8 mouse cellular contexts compared by ENCODE assay signal in genomic region chr9:20545151-20545550, GRCm38 (mm10). TPM values are rescaled to one million over a fixed set of nuclear protein-coding genes. Genes with fewer than 3 reads are reported as not detected.
DNase-seq lines count a peak whose midpoint lies in the region; ATAC-seq lines count a peak whose summit lies in the region.

No protein-coding gene starts in this region.

- H3K9ac ChIP-seq in heart, embryonic 16.5 days (ENCODE audit: low read length): peak overlapping the region; percentile 65

- DNase-seq in left cerebral cortex, postnatal 25 days (ENCODE audit: low spot score in 2 of 2): peak; percentile 4 to 35
- DNase-seq in left cerebral cortex, adult 8-10 months (ENCODE audit: low spot score in 2 of 2): no peak
- DNase-seq in embryo, embryonic 10.5 days (ENCODE audit: low spot score): peak; percentile 64
- peak; percentile 38 to 42 for DNase-seq in kidney, postnatal 25 days
- peak; percentile 27 for DNase-seq in mesoderm, embryonic 11.5 days (ENCODE audit: low read depth, low spot score)
- no peak for DNase-seq in spleen, postnatal 14 days (ENCODE audit: low spot score in 2 of 2)
- DNase-seq in spleen, postnatal 4 days (ENCODE audit: low spot score in 2 of 2): no peak

- peak overlapping the region; percentile 92 for H3K4me2 ChIP-seq in heart, embryonic 16.5 days (ENCODE audit: low read depth, low read length)

- peak overlapping the region; percentile 91 for H3K27ac ChIP-seq in heart, embryonic 16.5 days (ENCODE audit: low read length)

- H3K9me3 ChIP-seq in heart, embryonic 16.5 days (replicated peaks; ENCODE audit: control insufficient read depth, low read length): no peaks in the 10 kb centered on the region

- H3K4me1 ChIP-seq in heart, embryonic 16.5 days (ENCODE audit: control insufficient read depth, insufficient read depth, low read length): peaks cover 6% of the 10 kb centered on the region; the same call in 1 of the 2 replicates

- H3K36me3 ChIP-seq in heart, embryonic 16.5 days (ENCODE audit: control insufficient read depth, insufficient read depth): no peaks in the 10 kb centered on the region

- no peaks in the 10 kb centered on the region; the same call in 1 of the 2 replicates for H3K27me3 ChIP-seq in heart, embryonic 16.5 days (ENCODE audit: control insufficient read depth, insufficient read depth, low read length)

- ATAC-seq in heart, embryonic 16.5 days (replicated peaks; ENCODE audit: extremely low read depth, insufficient read depth, low FRiP score): no peak

- 20% methylated on average over 8 of the region's 8 CpGs for WGBS in heart, embryonic 16.5 days

- peak overlapping the region; percentile 58 for H3K4me3 ChIP-seq in heart, embryonic 16.5 days (ENCODE audit: low read length)

- intact Hi-C loops in left cerebral cortex, postnatal 25 days (cut with DNase I): loop anchor here (2.0 kb wide), 3 partner anchors 24 to 78 kb away; partner anchors contain the start of genes Zfp266 and Zfp846

RNA-seq across cellular contexts. Expression of gene Zfp266, which starts 23.9 kb away (rescaled TPM):
- total RNA-seq in left cerebral cortex, postnatal 25 days (2021): 10 to 100 TPM; 43.6 to 47.8 TPM
- 10 to 100 TPM; 38.8 to 52.8 (median 43.8) TPM for total RNA-seq in left cerebral cortex, adult 8-10 months (2022)
- 46.1 and 46.2 TPM in 2 replicates for polyA plus RNA-seq in heart, embryonic 16.5 days (2015; fragmentation: Nextera tagmentation; extraction: Ambion mirVana)

RNA-seq across cellular contexts. Expression of gene Zfp846, which starts 35.9 kb away (rescaled TPM):
- total RNA-seq in left cerebral cortex, postnatal 25 days (2021): 10 to 100 TPM; 17.3 to 23.3 TPM
- 10 to 100 TPM; 16.4 to 21.1 (median 18.7) TPM for total RNA-seq in left cerebral cortex, adult 8-10 months (2022)
- 11.4 and 12.0 TPM in 2 replicates for polyA plus RNA-seq in heart, embryonic 16.5 days (2015; fragmentation: Nextera tagmentation; extraction: Ambion mirVana)

RNA-seq across cellular contexts. Expression of gene Zfp426, which starts 52.6 kb away (rescaled TPM):
- 10 to 100 TPM; 26.8 to 27.6 TPM for total RNA-seq in left cerebral cortex, postnatal 25 days (2021)
- total RNA-seq in left cerebral cortex, adult 8-10 months (2022): 10 to 100 TPM; 24.8 to 29.0 (median 24.8) TPM
- polyA plus RNA-seq in heart, embryonic 16.5 days (2015; fragmentation: Nextera tagmentation; extraction: Ambion mirVana): 12.6 and 14.0 TPM in 2 replicates

Comparison
In these comparisons a context has a peak if more than half of its experiments do, and no peak if none do; other contexts are left out.
1. DNase-seq: peak in left cerebral cortex, postnatal 25 days (2 of 2), embryo, embryonic 10.5 days (single experiment), kidney, postnatal 25 days (2 of 2) and mesoderm, embryonic 11.5 days (single experiment); none in left cerebral cortex, adult 8-10 months (0 of 2), spleen, postnatal 14 days (0 of 2) and spleen, postnatal 4 days (0 of 2).